In genomic region chr10:41980772-41981383, GRCm38 (mm10) we compare ENCODE assay signal across 8 mouse cellular contexts. TPM values are rescaled to one million over a fixed set of nuclear protein-coding genes. Genes with fewer than 3 reads are reported as not detected.
DNase-seq lines count a peak whose midpoint lies in the region; ATAC-seq and TF ChIP-seq lines count a peak whose summit lies in the region.

No protein-coding gene starts in this region.

- no peak for ATAC-seq in embryonic facial prominence, embryonic 11.5 days (replicated peaks; ENCODE audit: insufficient number of reproducible peaks, low FRiP score, low TSS enrichment, low read depth)
- ATAC-seq in heart, embryonic 16.5 days (replicated peaks; ENCODE audit: extremely low read depth, insufficient read depth, low FRiP score) = peak; percentile 82
- ATAC-seq in liver, embryonic 11.5 days (replicated peaks; ENCODE audit: low FRiP score) = peak; percentile 26; the same call in 1 of the 2 replicates
- peak; percentile 35; the same call in 1 of the 2 replicates for ATAC-seq in neural tube, embryonic 11.5 days (ENCODE audit: insufficient read depth, low FRiP score, low TSS enrichment)
- ATAC-seq in stomach, postnatal 0 days (ENCODE audit: low FRiP score, low TSS enrichment) = peak; percentile 76

- no peak overlapping the region for H3K4me2 ChIP-seq in embryonic facial prominence, embryonic 11.5 days (ENCODE audit: low read depth, low read length)
- H3K4me2 ChIP-seq in heart, embryonic 16.5 days (ENCODE audit: low read depth, low read length) = peak overlapping the region; percentile 5; the same call in 1 of the 2 replicates
- H3K4me2 ChIP-seq in liver, embryonic 11.5 days = no peak overlapping the region
- H3K4me2 ChIP-seq in neural tube, embryonic 11.5 days (ENCODE audit: low read depth) = no peak overlapping the region
- no peak overlapping the region for H3K4me2 ChIP-seq in stomach, postnatal 0 days (replicated peaks; ENCODE audit: low read depth)

- peak; percentile 73 for TF ChIP-seq CTCF in stomach, postnatal 0 days (IDR thresholded peaks at IDR 0.05; ENCODE audit: low read depth)

- no peaks in the 10 kb centered on the region for H3K36me3 ChIP-seq in embryonic facial prominence, embryonic 11.5 days (replicated peaks; ENCODE audit: control insufficient read depth, insufficient read depth, low read depth, low read length)
- H3K36me3 ChIP-seq in heart, embryonic 16.5 days (ENCODE audit: control insufficient read depth, insufficient read depth) = no peaks in the 10 kb centered on the region
- no peaks in the 10 kb centered on the region for H3K36me3 ChIP-seq in liver, embryonic 11.5 days (ENCODE audit: control insufficient read depth, insufficient read depth, low read length)
- no peaks in the 10 kb centered on the region for H3K36me3 ChIP-seq in neural tube, embryonic 11.5 days (ENCODE audit: control insufficient read depth, insufficient read depth, low read length)
- H3K36me3 ChIP-seq in stomach, postnatal 0 days (ENCODE audit: control insufficient read depth, insufficient read depth, low read length) = no peaks in the 10 kb centered on the region

- no peaks in the 10 kb centered on the region for H3K9me3 ChIP-seq in embryonic facial prominence, embryonic 11.5 days (replicated peaks; ENCODE audit: control insufficient read depth, low read length)
- H3K9me3 ChIP-seq in heart, embryonic 16.5 days (replicated peaks; ENCODE audit: control insufficient read depth, low read length) = no peaks in the 10 kb centered on the region
- H3K9me3 ChIP-seq in liver, embryonic 11.5 days (ENCODE audit: control insufficient read depth, low read length) = no peaks in the 10 kb centered on the region
- H3K9me3 ChIP-seq in neural tube, embryonic 11.5 days (ENCODE audit: control insufficient read depth, low read length) = no peaks in the 10 kb centered on the region
- H3K9me3 ChIP-seq in stomach, postnatal 0 days (ENCODE audit: control insufficient read depth, low read length) = no peaks in the 10 kb centered on the region

- peak; percentile 53 to 62 for DNase-seq in B cell, adult 2 months
- peak; percentile 75 for DNase-seq in adrenal gland, postnatal 10 days
- peak; percentile 82 for DNase-seq in embryonic facial prominence, embryonic 11.5 days (ENCODE audit: low spot score)
- peak; percentile 87 for DNase-seq in kidney, postnatal 10 days
- no peak for DNase-seq in liver, embryonic 11.5 days (ENCODE audit: low spot score)
- peak; percentile 62 for DNase-seq in neural tube, embryonic 11.5 days (ENCODE audit: low spot score)
- DNase-seq in stomach, postnatal 0 days (ENCODE audit: low spot score) = peak; percentile 55

- 25% methylated on average over 6 of the region's 6 CpGs for WGBS in embryonic facial prominence, embryonic 11.5 days
- WGBS in heart, embryonic 16.5 days = 19% methylated on average over 6 of the region's 6 CpGs
- 29% methylated on average over 6 of the region's 6 CpGs for WGBS in liver, embryonic 11.5 days
- WGBS in neural tube, embryonic 11.5 days = 30% methylated on average over 6 of the region's 6 CpGs
- 19% methylated on average over 6 of the region's 6 CpGs for WGBS in stomach, postnatal 0 days

- H3K4me1 ChIP-seq in embryonic facial prominence, embryonic 11.5 days (ENCODE audit: control insufficient read depth, insufficient read depth, low read length) = no peaks in the 10 kb centered on the region
- peaks cover 4% of the 10 kb centered on the region; the same call in 1 of the 2 replicates for H3K4me1 ChIP-seq in heart, embryonic 16.5 days (ENCODE audit: control insufficient read depth, insufficient read depth, low read length)
- H3K4me1 ChIP-seq in liver, embryonic 11.5 days (replicated peaks; ENCODE audit: control insufficient read depth, insufficient read depth, low read length) = no peaks in the 10 kb centered on the region
- no peaks in the 10 kb centered on the region for H3K4me1 ChIP-seq in neural tube, embryonic 11.5 days (ENCODE audit: control insufficient read depth, insufficient read depth, low read length)
- H3K4me1 ChIP-seq in stomach, postnatal 0 days (replicated peaks; ENCODE audit: control insufficient read depth, insufficient read depth) = no peaks in the 10 kb centered on the region

- no peak for TF ChIP-seq EP300 in stomach, postnatal 0 days (optimal IDR thresholded peaks at IDR 0.05)

- H3K4me3 ChIP-seq in embryonic facial prominence, embryonic 11.5 days (ENCODE audit: low read depth, low read length) = no peak overlapping the region
- no peak overlapping the region for H3K4me3 ChIP-seq in heart, embryonic 16.5 days (ENCODE audit: low read length)
- no peak overlapping the region for H3K4me3 ChIP-seq in liver, embryonic 11.5 days (ENCODE audit: low read depth, low read length)
- H3K4me3 ChIP-seq in neural tube, embryonic 11.5 days (ENCODE audit: low read depth, low read length) = no peak overlapping the region
- H3K4me3 ChIP-seq in stomach, postnatal 0 days (ENCODE audit: low read depth, low read length) = no peak overlapping the region

- no peaks in the 10 kb centered on the region for H3K27me3 ChIP-seq in embryonic facial prominence, embryonic 11.5 days (ENCODE audit: control insufficient read depth, insufficient read depth, low read length)
- no peaks in the 10 kb centered on the region for H3K27me3 ChIP-seq in heart, embryonic 16.5 days (ENCODE audit: control insufficient read depth, insufficient read depth, low read length)
- no peaks in the 10 kb centered on the region for H3K27me3 ChIP-seq in liver, embryonic 11.5 days (replicated peaks; ENCODE audit: control insufficient read depth, insufficient read depth, low read length)
- H3K27me3 ChIP-seq in neural tube, embryonic 11.5 days (ENCODE audit: control insufficient read depth, insufficient read depth, low read length) = no peaks in the 10 kb centered on the region
- H3K27me3 ChIP-seq in stomach, postnatal 0 days (ENCODE audit: control insufficient read depth, insufficient read depth, low read length) = no peaks in the 10 kb centered on the region

- H3K27ac ChIP-seq in embryonic facial prominence, embryonic 11.5 days (replicated peaks; ENCODE audit: low read depth, low read length) = no peak overlapping the region
- H3K27ac ChIP-seq in heart, embryonic 16.5 days (ENCODE audit: low read length) = peak overlapping the region; percentile 30
- no peak overlapping the region for H3K27ac ChIP-seq in liver, embryonic 11.5 days (ENCODE audit: low read depth, low read length)
- no peak overlapping the region for H3K27ac ChIP-seq in neural tube, embryonic 11.5 days (ENCODE audit: low read depth, low read length)
- no peak overlapping the region for H3K27ac ChIP-seq in stomach, postnatal 0 days (replicated peaks)

- no peak overlapping the region for H3K9ac ChIP-seq in embryonic facial prominence, embryonic 11.5 days (replicated peaks; ENCODE audit: low read length)
- H3K9ac ChIP-seq in heart, embryonic 16.5 days (ENCODE audit: low read length) = no peak overlapping the region
- H3K9ac ChIP-seq in liver, embryonic 11.5 days (ENCODE audit: low read depth, low read length) = no peak overlapping the region
- no peak overlapping the region for H3K9ac ChIP-seq in neural tube, embryonic 11.5 days (ENCODE audit: low read length)
- H3K9ac ChIP-seq in stomach, postnatal 0 days (ENCODE audit: low read length) = no peak overlapping the region

RNA-seq across cellular contexts. Expression of gene Armc2, which starts 37.4 kb away (rescaled TPM):
- 1 to 10 TPM in 1 of 2 experiments, under 1 TPM in 1; 0.84 to 3.0 TPM for total RNA-seq in adrenal gland, postnatal 10 days (2021)
- polyA plus RNA-seq in embryonic facial prominence, embryonic 11.5 days (2014; fragmentation: Nextera tagmentation; extraction: Ambion mirVana) = 2.4 and 4.3 TPM in 2 replicates
- polyA plus RNA-seq in heart, embryonic 16.5 days (2015; fragmentation: Nextera tagmentation; extraction: Ambion mirVana) = 2.3 and 2.5 TPM in 2 replicates
- polyA plus RNA-seq in liver, embryonic 11.5 days (2014; fragmentation: Nextera tagmentation; extraction: Ambion mirVana) = 0.39 and 1.0 TPM in 2 replicates
- 2.2 and 2.8 TPM in 2 replicates for polyA plus RNA-seq in neural tube, embryonic 11.5 days (2014; fragmentation: Nextera tagmentation; extraction: Ambion mirVana)
- polyA plus RNA-seq in stomach, postnatal 0 days (2015; fragmentation: Nextera tagmentation; extraction: Ambion mirVana) = 1.5 and 1.8 TPM in 2 replicates
